Comparison of ENCODE assay signal across 15 mouse cellular contexts in the genomic region with DNA sequence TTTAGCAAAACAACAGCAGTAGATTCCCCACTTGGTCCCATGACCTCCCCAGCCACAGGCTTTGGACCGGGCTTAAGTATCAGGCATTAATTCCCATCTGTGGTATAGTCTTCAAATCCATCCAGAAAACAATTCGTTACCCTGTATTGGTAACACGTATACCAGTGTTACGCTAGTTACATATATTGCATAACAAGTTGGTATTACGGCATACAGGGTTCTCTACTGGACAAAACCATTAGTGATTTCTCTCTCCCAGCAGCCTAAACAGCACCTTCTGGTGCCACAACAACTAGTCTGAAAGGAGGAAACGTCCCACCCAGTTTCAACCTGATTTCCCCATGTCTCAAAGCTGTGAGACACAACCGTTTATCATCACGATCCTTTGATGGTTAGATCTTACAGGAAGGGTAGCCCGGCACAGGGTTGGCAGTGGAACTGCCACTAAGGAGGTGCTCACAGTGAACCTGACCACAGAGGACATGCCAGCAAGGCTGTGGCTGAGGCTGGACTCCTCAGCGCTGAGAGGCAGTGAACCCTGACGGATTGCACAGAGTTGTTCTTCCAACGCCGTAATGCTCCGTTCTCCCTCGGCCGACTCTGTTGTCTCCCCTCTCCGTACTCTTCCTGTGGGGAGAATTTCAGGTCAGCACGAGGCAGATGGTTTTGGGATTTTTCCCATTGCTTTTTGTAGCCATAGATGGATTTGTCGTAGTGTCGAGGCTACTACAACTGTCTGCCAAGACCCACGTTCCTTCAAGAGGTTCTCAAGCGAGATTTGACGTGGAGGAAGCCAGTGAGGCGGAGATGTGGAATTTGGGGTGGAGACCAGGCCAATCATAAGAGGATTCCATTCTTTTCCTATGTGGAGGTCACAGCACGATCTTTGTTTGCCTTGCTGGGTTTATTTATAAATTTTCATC. TPM values are rescaled to one million over a fixed set of nuclear protein-coding genes. Genes with fewer than 3 reads are reported as not detected.
A peak's percentile ranks its signal among the peaks of the same experiment; 100 is the strongest.
DNase-seq lines count a peak whose midpoint lies in the region; ATAC-seq and TF ChIP-seq lines count a peak whose summit lies in the region.
"Had no signal": no experiment of that assay in that cellular context is flagged by ENCODE, and none has a peak within 500 bp of the region (broad histone marks: within the 10 kb centered on the region; RNA-seq: fewer than 3 reads in every experiment).

No protein-coding gene starts in this region.

- no peak overlapping the region for H3K4me3 ChIP-seq in spleen, adult 2 months (ENCODE audit: extremely low read depth, insufficient read depth, insufficient read length)
- no peak overlapping the region for H3K4me3 ChIP-seq in kidney, adult 2 months (ENCODE audit: insufficient read depth, low read depth, low read length)
- H3K4me3 ChIP-seq in lung, embryonic 16.5 days (ENCODE audit: low read length): no peak overlapping the region
- no peak overlapping the region for H3K4me3 ChIP-seq in forebrain, embryonic 14.5 days (ENCODE audit: low read depth, low read length)
- H3K4me3 ChIP-seq in forebrain, embryonic 12.5 days (replicated peaks): no peak overlapping the region
- H3K4me3 ChIP-seq: embryonic facial prominence, embryonic 12.5 days; heart, embryonic 13.5 days; hindbrain, embryonic 15.5 days; myocyte had no signal

- ATAC-seq in lung, embryonic 16.5 days (ENCODE audit: low read depth): peak; percentile 69
- no peak for ATAC-seq in forebrain, embryonic 14.5 days
- ATAC-seq in forebrain, embryonic 12.5 days (ENCODE audit: low FRiP score): no peak

- no peak overlapping the region for H3K9ac ChIP-seq in lung, embryonic 16.5 days (ENCODE audit: low read length)
- no peak overlapping the region for H3K9ac ChIP-seq in forebrain, embryonic 14.5 days (ENCODE audit: low read length)
- no peak overlapping the region for H3K9ac ChIP-seq in forebrain, embryonic 12.5 days
- H3K9ac ChIP-seq: embryonic facial prominence, embryonic 12.5 days; heart, embryonic 13.5 days; hindbrain, embryonic 15.5 days; liver, embryonic 14.5 days had no signal

- H3K36me3 ChIP-seq in spleen, adult 2 months (ENCODE audit: control insufficient read depth, insufficient read depth, low read length): no peaks in the 10 kb centered on the region
- H3K36me3 ChIP-seq in kidney, adult 2 months (ENCODE audit: control insufficient read depth, insufficient read depth, low read length): no peaks in the 10 kb centered on the region
- no peaks in the 10 kb centered on the region for H3K36me3 ChIP-seq in lung, embryonic 16.5 days (ENCODE audit: control insufficient read depth, insufficient read depth, low read length)
- no peaks in the 10 kb centered on the region for H3K36me3 ChIP-seq in forebrain, embryonic 14.5 days (ENCODE audit: control insufficient read depth, insufficient read depth, low read length)
- H3K36me3 ChIP-seq in forebrain, embryonic 12.5 days (replicated peaks): no peaks in the 10 kb centered on the region
- H3K36me3 ChIP-seq: embryonic facial prominence, embryonic 12.5 days; heart, embryonic 13.5 days; hindbrain, embryonic 15.5 days had no signal

- 81% methylated on average over 25 of the region's 25 CpGs for WGBS in spleen, adult 2 months
- WGBS in kidney, adult 2 months: 36% methylated on average over 25 of the region's 25 CpGs
- WGBS in lung, embryonic 16.5 days: 51% methylated on average over 25 of the region's 25 CpGs
- WGBS in forebrain, embryonic 14.5 days: 86% methylated on average over 25 of the region's 25 CpGs
- 87% methylated on average over 25 of the region's 25 CpGs for WGBS in forebrain, embryonic 12.5 days

- TF ChIP-seq POLR2A in spleen, adult 2 months (IDR thresholded peaks at IDR 0.05; ENCODE audit: low read depth, low read length): no peak
- TF ChIP-seq POLR2A in kidney, adult 2 months (IDR thresholded peaks at IDR 0.05; ENCODE audit: low read depth, low read length): no peak

- peak overlapping the region; percentile 33 for H3K27ac ChIP-seq in spleen, adult 2 months (ENCODE audit: insufficient read depth, low read length)
- peak overlapping the region; percentile 87 for H3K27ac ChIP-seq in kidney, adult 2 months (ENCODE audit: insufficient read depth, low read depth, low read length)
- H3K27ac ChIP-seq in lung, embryonic 16.5 days (ENCODE audit: low read length): 0 out of 2 replicates have a peak overlapping the region, but pooled peaks have one; percentile 5
- no peak overlapping the region for H3K27ac ChIP-seq in forebrain, embryonic 14.5 days (ENCODE audit: low read depth, low read length)
- no peak overlapping the region for H3K27ac ChIP-seq in forebrain, embryonic 12.5 days
- H3K27ac ChIP-seq: embryonic facial prominence, embryonic 12.5 days; heart, embryonic 13.5 days; hindbrain, embryonic 15.5 days; liver, embryonic 14.5 days had no signal

- H3K4me1 ChIP-seq in spleen, adult 2 months (ENCODE audit: control insufficient read depth, insufficient read depth, insufficient read length): no peaks in the 10 kb centered on the region
- peaks cover 5% of the 10 kb centered on the region; the same call in 1 of the 2 replicates for H3K4me1 ChIP-seq in kidney, adult 2 months (ENCODE audit: control insufficient read depth, insufficient read depth, low read length)
- H3K4me1 ChIP-seq in lung, embryonic 16.5 days (replicated peaks; ENCODE audit: control insufficient read depth, insufficient read depth, low read length): peaks cover 11% of the 10 kb centered on the region
- 0 out of 2 replicates have a peak, but pooled peaks cover 3% of the 10 kb centered on the region for H3K4me1 ChIP-seq in forebrain, embryonic 14.5 days (ENCODE audit: control insufficient read depth, insufficient read depth, low read length)
- H3K4me1 ChIP-seq in forebrain, embryonic 12.5 days: peaks cover 2% of the 10 kb centered on the region
- H3K4me1 ChIP-seq: embryonic facial prominence, embryonic 12.5 days had no signal

- H3K9me3 ChIP-seq in lung, embryonic 16.5 days (ENCODE audit: control insufficient read depth, low read length): no peaks in the 10 kb centered on the region
- no peaks in the 10 kb centered on the region for H3K9me3 ChIP-seq in forebrain, embryonic 14.5 days (replicated peaks; ENCODE audit: control insufficient read depth, low read length)
- H3K9me3 ChIP-seq in forebrain, embryonic 12.5 days: no peaks in the 10 kb centered on the region
- H3K9me3 ChIP-seq: embryonic facial prominence, embryonic 12.5 days; heart, embryonic 13.5 days; hindbrain, embryonic 15.5 days had no signal

- no peaks in the 10 kb centered on the region for H3K27me3 ChIP-seq in spleen, adult 2 months (ENCODE audit: control insufficient read depth, insufficient read depth, low read length)
- H3K27me3 ChIP-seq in kidney, adult 2 months (replicated peaks; ENCODE audit: control insufficient read depth, insufficient read depth, low read length): no peaks in the 10 kb centered on the region
- H3K27me3 ChIP-seq in lung, embryonic 16.5 days (ENCODE audit: control insufficient read depth, insufficient read depth, low read depth, low read length): no peaks in the 10 kb centered on the region
- peaks cover 4% of the 10 kb centered on the region; the same call in 1 of the 2 replicates for H3K27me3 ChIP-seq in forebrain, embryonic 14.5 days (replicated peaks; ENCODE audit: control insufficient read depth, insufficient read depth, low read length)
- peaks cover 26% of the 10 kb centered on the region for H3K27me3 ChIP-seq in forebrain, embryonic 12.5 days
- H3K27me3 ChIP-seq: CH12.LX; embryonic facial prominence, embryonic 12.5 days; hindbrain, embryonic 15.5 days had no signal

- TF ChIP-seq CTCF in spleen, adult 2 months (IDR thresholded peaks at IDR 0.05; ENCODE audit: extremely low read depth, insufficient read depth, insufficient read length, insufficient replicate concordance): no peak
- TF ChIP-seq CTCF in kidney, adult 2 months (conservative IDR thresholded peaks at IDR 0.05; ENCODE audit: insufficient read depth, insufficient read length, low read depth, low read length): no peak

- peak overlapping the region; percentile 41 for H3K4me2 ChIP-seq in lung, embryonic 16.5 days (ENCODE audit: low read depth, low read length)
- H3K4me2 ChIP-seq in forebrain, embryonic 14.5 days (ENCODE audit: low read length): no peak overlapping the region
- H3K4me2 ChIP-seq in forebrain, embryonic 12.5 days: no peak overlapping the region
- H3K4me2 ChIP-seq: embryonic facial prominence, embryonic 12.5 days; heart, embryonic 13.5 days; hindbrain, embryonic 15.5 days had no signal

- peak in 1 of 2 experiments; percentile 3 for DNase-seq in spleen, adult 2 months (ENCODE audit: low read depth in 1 of 2, low spot score in 2 of 2)
- DNase-seq in spleen, postnatal 36 days (ENCODE audit: low spot score in 2 of 2): no peak
- peak; percentile 87 for DNase-seq in kidney, adult 2 months
- DNase-seq in thymus, postnatal 25 days: peak; percentile 19
- no peak for DNase-seq in neural tube, embryonic 10.5 days (ENCODE audit: extremely low spot score, low spot score)
- no peak for DNase-seq in forebrain, embryonic 14.5 days (ENCODE audit: low spot score)
- DNase-seq: right cerebral cortex, postnatal 4 days had no signal

RNA-seq across cellular contexts. Expression of gene Mtif3, which starts 10.5 kb away (rescaled TPM):
- polyA plus RNA-seq in spleen, adult 2 months (2012; rRNA removed): 6.7 and 6.8 TPM in 2 replicates
- 23.2 and 27.7 TPM in 2 replicates for polyA plus RNA-seq in kidney, adult 2 months (2012; rRNA removed)
- 20.2 and 21.0 TPM in 2 replicates for polyA plus RNA-seq in lung, embryonic 16.5 days (2015; fragmentation: Nextera tagmentation; extraction: Ambion mirVana)
- 27.1 and 34.4 TPM in 2 replicates for polyA plus RNA-seq in forebrain, embryonic 14.5 days (2014; fragmentation: Nextera tagmentation; extraction: Ambion mirVana)
- polyA plus RNA-seq in forebrain, embryonic 12.5 days (2016; fragmentation: Nextera tagmentation; extraction: Ambion mirVana): 18.8 and 22.3 TPM in 2 replicates

RNA-seq across cellular contexts. Expression of gene Gtf3a, which starts 25.7 kb away (rescaled TPM):
- 40.5 and 74.9 TPM in 2 replicates for polyA plus RNA-seq in spleen, adult 2 months (2012; rRNA removed)
- polyA plus RNA-seq in kidney, adult 2 months (2012; rRNA removed): 52.3 and 68.0 TPM in 2 replicates
- 118 and 121 TPM in 2 replicates for polyA plus RNA-seq in lung, embryonic 16.5 days (2015; fragmentation: Nextera tagmentation; extraction: Ambion mirVana)
- polyA plus RNA-seq in forebrain, embryonic 14.5 days (2014; fragmentation: Nextera tagmentation; extraction: Ambion mirVana): 99.7 and 110 TPM in 2 replicates
- polyA plus RNA-seq in forebrain, embryonic 12.5 days (2016; fragmentation: Nextera tagmentation; extraction: Ambion mirVana): 107 and 114 TPM in 2 replicates

Comparison
In these comparisons a context has a peak if more than half of its experiments do, and no peak if none do; other contexts are left out.
1. DNase-seq: peak in kidney, adult 2 months (single experiment) and thymus, postnatal 25 days (single experiment); none in spleen, postnatal 36 days (0 of 2), neural tube, embryonic 10.5 days (single experiment) and forebrain, embryonic 14.5 days (single experiment).
2. H3K27ac ChIP-seq: peak in spleen, adult 2 months (single experiment), kidney, adult 2 months (single experiment) and lung, embryonic 16.5 days (single experiment); none in forebrain, embryonic 14.5 days (single experiment) and forebrain, embryonic 12.5 days (single experiment).